Mouse (Mus musculus) layer of hippocampus, postnatal 25 days (tissue): ENCODE data around the gene Neo1. TPM values are rescaled to one million over a fixed set of nuclear protein-coding genes. Genes with fewer than 3 reads are reported as not detected.
A peak's percentile ranks its signal among the peaks of the same experiment; 100 is the strongest.

ENCODE experiments used
- DNase-seq, 2 experiments: peaks; one replicate each; pipeline ENCODE4 v3.0.0; 2022; ENCODE audit warnings: mixed read lengths in 2 of 2, low spot score in 1 of 2; ENCODE audit errors: extremely low spot score in 1 of 2
- total RNA-seq, 2 experiments: library from RNA; stranded (reverse); gene quantifications; 2 replicates each; pipeline ENCODE4 v1.2.3; 2021

Gene Neo1
- total RNA-seq, 2 experiments from 2014 or later, result 86.9 to 88.5 TPM

GRCm38 (mm10) chr9:58874354-58874753, 161.9 kb downstream of the Neo1 start:
- no peak for DNase-seq

DNA sequence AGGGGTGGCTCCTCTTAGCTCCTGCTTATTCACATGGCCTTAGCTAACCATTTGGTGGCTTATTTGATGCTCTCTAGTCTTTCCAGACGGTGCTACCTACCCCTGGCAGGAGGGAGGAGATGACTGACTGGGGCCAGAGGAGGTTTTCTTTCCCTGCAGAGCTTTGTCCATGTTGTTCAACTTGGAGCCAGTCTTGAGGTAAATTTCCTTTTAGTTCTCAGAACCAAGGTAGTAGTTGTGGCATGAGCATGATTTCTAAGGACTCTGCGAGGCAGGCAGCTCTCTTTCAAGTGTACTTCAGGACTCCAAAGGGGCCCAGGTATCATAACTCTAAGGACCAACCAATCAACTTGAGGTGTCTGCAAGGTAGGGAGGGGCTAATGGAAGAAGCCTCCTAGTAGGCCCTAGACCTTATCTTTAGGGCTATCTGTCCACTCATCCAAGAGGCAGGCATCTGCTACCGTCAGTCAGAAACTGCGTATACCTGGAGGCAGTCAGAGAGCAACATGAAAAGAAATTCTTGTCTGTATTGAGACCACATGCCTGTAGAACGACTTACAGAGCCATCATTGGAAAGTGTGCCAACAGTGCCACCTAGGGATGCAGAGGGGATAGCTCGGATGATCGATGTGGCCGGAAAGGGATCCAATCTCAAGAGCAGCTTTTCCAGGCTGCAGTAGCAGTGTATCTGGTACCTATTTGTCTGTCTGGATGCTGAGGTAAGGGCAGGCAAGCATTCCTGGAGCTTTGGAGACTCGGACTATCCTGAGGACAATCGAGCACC, 162.5 kb downstream of the Neo1 start:
- DNase-seq, result peak in 1 of 2 experiments; percentile 64

DNA sequence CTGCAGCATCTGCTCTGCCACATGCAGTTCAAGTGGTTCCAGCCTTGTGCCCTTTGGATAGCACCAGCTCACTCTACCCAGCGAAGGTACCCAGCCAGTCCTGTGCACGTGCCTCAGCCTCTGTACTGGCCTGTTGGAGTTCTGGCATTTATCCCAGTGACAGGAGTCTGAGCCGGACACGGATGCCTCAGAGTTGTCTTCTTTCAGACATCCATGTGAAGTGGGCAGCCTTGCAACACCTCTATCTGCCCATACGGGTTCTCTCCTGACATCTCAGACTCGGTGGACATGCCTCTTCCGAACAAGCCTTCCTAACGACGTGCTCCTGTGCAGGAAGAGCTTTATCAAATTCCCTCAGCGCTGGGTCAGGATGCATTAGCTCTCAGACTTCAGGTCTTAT, 165.1 kb downstream of the Neo1 start:
- no peak for DNase-seq

GRCm38 (mm10) chr9:58863826-58864225, 172.4 kb downstream of the Neo1 start:
- DNase-seq, result peak in 1 of 2 experiments; percentile 14

GRCm38 (mm10) chr9:58859080-58859635, 177.1 kb downstream of the Neo1 start:
- no peak for DNase-seq

- no peak for DNase-seq
These were observed 181.3 kb downstream of the Neo1 start for GRCm38 (mm10) chr9:58854931-58855330.

GRCm38 (mm10) chr9:58849576-58850315, 186.5 kb downstream of the Neo1 start:
- no peak for DNase-seq

- DNase-seq, result no peak
These were observed 188.6 kb downstream of the Neo1 start for GRCm38 (mm10) chr9:58847676-58848075.

GRCm38 (mm10) chr9:58847008-58847407, 189.2 kb downstream of the Neo1 start:
- no peak for DNase-seq

DNA sequence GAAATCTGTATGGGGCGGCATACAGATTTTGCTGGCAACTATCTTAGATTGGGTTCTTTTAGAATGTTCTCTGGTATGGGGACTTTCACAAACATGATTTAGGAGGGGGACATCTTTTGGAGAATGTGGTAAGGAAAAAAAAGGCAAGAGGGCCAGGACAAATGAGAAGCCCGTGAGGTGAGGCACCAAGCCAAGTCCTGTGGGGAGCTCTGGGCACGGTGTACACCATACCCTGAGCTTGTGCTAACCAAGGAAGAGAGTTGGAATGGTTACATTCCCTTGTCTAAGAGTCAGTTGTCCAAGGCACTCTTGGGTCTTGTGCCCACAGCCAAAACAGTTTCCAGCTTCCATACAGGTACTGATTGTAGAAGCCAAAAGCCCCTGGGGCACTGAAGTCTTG, 191.6 kb downstream of the Neo1 start:
- no peak for DNase-seq

DNA sequence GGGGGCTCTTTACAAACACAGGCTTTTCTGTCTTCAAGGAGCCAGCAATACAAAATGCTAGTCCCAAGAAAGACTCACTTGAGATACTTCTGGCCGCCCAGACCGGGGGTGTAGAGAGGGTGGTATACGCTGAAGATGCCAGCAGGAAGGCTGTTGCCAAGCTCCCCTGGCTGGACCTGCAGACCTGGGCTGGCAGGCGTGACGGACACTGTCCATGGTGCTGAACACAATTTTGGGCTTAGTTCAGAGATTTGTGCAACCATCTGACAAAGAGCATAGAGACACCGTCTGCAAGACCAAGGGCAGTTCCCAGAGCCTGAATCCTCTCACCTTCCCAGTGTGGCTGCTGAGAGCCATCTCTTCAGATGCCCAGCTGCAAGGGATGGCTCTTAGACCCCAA, 194.6 kb downstream of the Neo1 start:
- DNase-seq, result peak in 1 of 2 experiments; percentile 41

GRCm38 (mm10) chr9:58838504-58838903, 197.7 kb downstream of the Neo1 start:
- no peak for DNase-seq

DNA sequence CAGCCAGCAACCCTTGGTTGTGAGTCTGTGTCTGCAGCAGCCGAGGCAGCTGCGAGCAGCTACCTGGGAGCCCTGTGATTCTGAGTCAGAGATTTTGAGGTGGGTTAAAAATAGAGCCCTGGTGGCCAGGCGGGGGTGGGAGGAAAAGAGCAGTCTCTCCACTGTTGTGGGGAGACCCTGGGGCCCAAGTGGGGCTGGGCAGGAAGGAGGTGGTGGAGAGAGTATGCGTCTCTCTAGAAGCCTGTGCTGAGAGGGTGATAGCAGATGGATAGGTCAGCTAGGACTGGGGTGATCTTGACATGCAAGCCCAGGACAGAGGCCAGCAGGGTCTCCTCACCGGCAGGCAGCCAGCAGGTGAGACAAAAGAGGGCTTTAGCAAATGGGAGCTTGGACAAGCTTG, 199.1 kb downstream of the Neo1 start:
- DNase-seq, result no peak

GRCm38 (mm10) chr9:58832939-58833338, 203.3 kb downstream of the Neo1 start:
- no peak for DNase-seq

DNA sequence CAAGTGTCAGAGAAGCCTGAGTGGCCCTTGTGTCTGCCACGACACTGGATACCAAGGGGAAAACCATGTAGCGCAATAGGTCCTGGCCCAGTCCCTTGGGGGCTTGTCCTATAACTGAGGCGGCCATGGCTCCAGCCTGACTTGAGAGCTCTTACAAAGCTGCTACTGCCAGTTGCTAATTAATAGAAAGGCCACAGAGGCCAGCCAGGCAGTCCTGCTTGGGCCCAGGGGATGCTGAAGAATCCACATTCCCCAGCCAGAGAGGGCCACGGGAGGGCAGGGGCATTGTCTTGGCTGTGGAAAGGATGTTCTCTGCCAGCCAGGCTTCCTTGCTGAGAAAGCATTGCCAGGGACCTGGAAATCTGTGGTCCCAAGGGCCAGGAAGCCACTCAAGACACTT, 206.6 kb downstream of the Neo1 start:
- no peak for DNase-seq

Other genes with a start within 250 kb of the Neo1 start
- gene Hcn4, start 213.0 kb downstream of the Neo1 start, total RNA-seq, result 1 to 10 TPM; 1.9 TPM